Mouse (Mus musculus) hindbrain, embryonic 16.5 days (tissue): ENCODE measurements around the gene Ydjc. TPM values are rescaled to one million over a fixed set of nuclear protein-coding genes. Genes with fewer than 3 reads are reported as not detected.

ENCODE experiments used
- ATAC-seq: fragments of 200-750 bp; cut with Nextera tagmentation; 2 replicates; pipeline ENCODE4 v1.8.0; 2017; ENCODE audit warnings: moderate TSS enrichment, moderate library complexity
- H3K27ac ChIP-seq: fragments of 300-500 bp; sonication (generic); 2 replicates; pipeline ENCODE4 v1.5.1; 2014; ENCODE audit warnings: low read depth, mild to moderate bottlenecking, control low read depth, low read length, moderate library complexity
- H3K27me3 ChIP-seq: fragments of 300-500 bp; sonication (generic); replicated peaks from 2 replicates; pipeline ENCODE4 v1.6.1; 2014; ENCODE audit warnings: low read length; ENCODE audit not compliant: control insufficient read depth, insufficient read depth
- H3K36me3 ChIP-seq: fragments of 300-500 bp; sonication (generic); 2 replicates; pipeline ENCODE4 v1.6.1; 2014; ENCODE audit warnings: mild to moderate bottlenecking, low read length, moderate library complexity, mixed read lengths; ENCODE audit not compliant: control insufficient read depth, insufficient read depth
- H3K4me1 ChIP-seq: fragments of 300-500 bp; sonication (generic); 2 replicates; pipeline ENCODE4 v1.6.1; 2014; ENCODE audit warnings: low read depth, low read length; ENCODE audit not compliant: control insufficient read depth, insufficient read depth
- H3K4me2 ChIP-seq: fragments of 300-500 bp; sonication (generic); 2 replicates; pipeline ENCODE4 v1.6.1; 2014; ENCODE audit warnings: mild to moderate bottlenecking, low read length, control low read depth, moderate library complexity
- H3K4me3 ChIP-seq: fragments of 300-500 bp; sonication (generic); 2 replicates; pipeline ENCODE4 v1.5.1; 2014; ENCODE audit warnings: mild to moderate bottlenecking, low read length, control low read depth, moderate library complexity
- H3K9ac ChIP-seq: fragments of 300-500 bp; sonication (generic); 2 replicates; pipeline ENCODE4 v1.6.1; 2014; ENCODE audit warnings: low read depth, mild to moderate bottlenecking, control low read depth, low read length, moderate library complexity
- H3K9me3 ChIP-seq: fragments of 300-500 bp; sonication (generic); 2 replicates; pipeline ENCODE4 v1.6.1; 2014; ENCODE audit warnings: mild to moderate bottlenecking, low read length, moderate library complexity; ENCODE audit not compliant: control insufficient read depth
- WGBS: fragments of 180-500 bp; shearing (Covaris S2); extraction: QIAGEN DNeasy Blood & Tissue Kit; methylation state at CpG from one replicate; pipeline ENCODE4 v1.1.7; 2014; 5-methylcytosine and 5-hydroxymethylcytosine counted together
- polyA plus RNA-seq: library from polyadenylated mRNA; unstranded; fragments of >200 nt; fragmentation: Nextera tagmentation; extraction: Ambion mirVana; gene quantifications from 2 replicates; pipeline ENCODE4 v1.2.1, GENCODE M21; 2015

Ydjc gene
- polyA plus RNA-seq, 1 experiment from 2014 or later: 56.7 TPM

- Histone ChIP-seq H3K4me3 (peak within 1 kb of the TSS; percentile 46), H3K27ac (no peak within 1 kb of the TSS), H3K4me2 (peak within 1 kb of the TSS; percentile 76), H3K4me1 (peaks cover 17% of the 10 kb centered on the region), H3K9ac (peak within 1 kb of the TSS; percentile 52), H3K9me3 (no peaks in the 10 kb centered on the region), H3K27me3 (no peaks in the 10 kb centered on the region), H3K36me3 (no peaks in the 10 kb centered on the region)
- ATAC-seq: peak; percentile 91
- 0% methylated on average over 25 of the region's 25 CpGs for WGBS
These were observed 19.4 kb upstream of the Ydjc start, which contains the start of gene 2610318N02Rik for GRCm38 (mm10) chr16:17124871-17125520. Gene 2610318N02Rik (minus strand): TSS chr16:17125167.

DNA sequence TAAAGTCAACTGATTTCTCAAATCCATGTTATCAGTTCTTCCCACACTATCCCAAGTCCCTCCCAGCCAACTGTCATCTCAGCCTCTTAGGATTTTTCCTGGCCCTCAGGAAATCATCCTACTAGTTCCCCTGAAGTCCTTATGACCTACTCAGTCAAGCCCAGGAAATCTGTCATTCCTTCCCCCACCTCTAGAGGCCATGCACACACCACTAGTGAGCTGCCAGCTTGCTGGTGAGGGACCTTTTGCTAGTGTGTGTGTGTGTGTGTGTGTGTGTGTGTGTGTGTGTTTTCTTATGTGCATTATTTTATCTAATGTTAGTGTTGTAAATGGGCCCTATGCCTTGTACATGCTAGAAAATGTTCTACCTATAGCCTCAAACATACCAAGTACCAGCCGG lies 17.1 kb upstream of the Ydjc start:
- peaks cover 24% of the 10 kb centered on the region for H3K4me1 ChIP-seq
- H3K4me2 ChIP-seq: no peak overlapping the region
- ATAC-seq: no peak
- no peak overlapping the region for H3K9ac ChIP-seq
- H3K36me3 ChIP-seq: no peaks in the 10 kb centered on the region
- H3K27ac ChIP-seq: no peak overlapping the region
- WGBS: 100% methylated on average over 1 of the region's 1 CpGs
- no peak overlapping the region for H3K4me3 ChIP-seq
- no peaks in the 10 kb centered on the region for H3K9me3 ChIP-seq
- H3K27me3 ChIP-seq: no peaks in the 10 kb centered on the region

- H3K4me2 ChIP-seq: peak overlapping the region; percentile 99
- H3K27me3 ChIP-seq: no peaks in the 10 kb centered on the region
- peak overlapping the region; percentile 93 for H3K4me3 ChIP-seq
- H3K27ac ChIP-seq: peak overlapping the region; percentile 77; the same call in 1 of the 2 replicates
- ATAC-seq: peak; percentile 11
- no peaks in the 10 kb centered on the region for H3K9me3 ChIP-seq
- peak overlapping the region; percentile 82 for H3K9ac ChIP-seq
- H3K4me1 ChIP-seq: peaks cover 12% of the 10 kb centered on the region
- no peaks in the 10 kb centered on the region for H3K36me3 ChIP-seq
- WGBS: 4% methylated on average over 43 of the region's 43 CpGs
These were observed 13.0 kb upstream of the Ydjc start for GRCm38 (mm10) chr16:17131191-17132088.

- H3K27ac ChIP-seq: peak within 1 kb of the TSS; percentile 77
- H3K4me3 ChIP-seq: peak within 1 kb of the TSS; percentile 93
- peak; percentile 99 for ATAC-seq
- H3K4me1 ChIP-seq: peaks cover 12% of the 10 kb centered on the region
- H3K9ac ChIP-seq: peak within 1 kb of the TSS; percentile 82
- WGBS: under 1% methylated on average over 45 of the region's 47 CpGs
- no peaks in the 10 kb centered on the region for H3K9me3 ChIP-seq
- H3K4me2 ChIP-seq: peak within 1 kb of the TSS; percentile 99
- no peaks in the 10 kb centered on the region for H3K36me3 ChIP-seq
- H3K27me3 ChIP-seq: no peaks in the 10 kb centered on the region
These were observed 12.1 kb upstream of the Ydjc start, which contains the start of gene Sdf2l1 for GRCm38 (mm10) chr16:17132089-17132905. Gene Sdf2l1 (minus strand): TSS chr16:17132383.

- peaks cover 12% of the 10 kb centered on the region for H3K4me1 ChIP-seq
- ATAC-seq: no peak
- no peak overlapping the region for H3K27ac ChIP-seq
- H3K4me2 ChIP-seq: peak overlapping the region; percentile 99
- H3K9me3 ChIP-seq: no peaks in the 10 kb centered on the region
- 24% methylated on average over 7 of the region's 7 CpGs for WGBS
- no peaks in the 10 kb centered on the region for H3K36me3 ChIP-seq
- H3K9ac ChIP-seq: peak overlapping the region; percentile 41
- H3K4me3 ChIP-seq: peak overlapping the region; percentile 93
- H3K27me3 ChIP-seq: no peaks in the 10 kb centered on the region
These were observed 11.6 kb upstream of the Ydjc start for GRCm38 (mm10) chr16:17132906-17133200.

- Histone ChIP-seq H3K36me3 (no peaks in the 10 kb centered on the region), H3K9ac (no peak overlapping the region), H3K4me3 (no peak overlapping the region), H3K4me1 (peaks cover 4% of the 10 kb centered on the region), H3K27me3 (no peaks in the 10 kb centered on the region), H3K4me2 (no peak overlapping the region), H3K27ac (no peak overlapping the region), H3K9me3 (no peaks in the 10 kb centered on the region)
- WGBS: 89% methylated on average over 15 of the region's 15 CpGs
- no peak for ATAC-seq
These were observed 7.1 kb upstream of the Ydjc start for GRCm38 (mm10) chr16:17137355-17137754.

DNA sequence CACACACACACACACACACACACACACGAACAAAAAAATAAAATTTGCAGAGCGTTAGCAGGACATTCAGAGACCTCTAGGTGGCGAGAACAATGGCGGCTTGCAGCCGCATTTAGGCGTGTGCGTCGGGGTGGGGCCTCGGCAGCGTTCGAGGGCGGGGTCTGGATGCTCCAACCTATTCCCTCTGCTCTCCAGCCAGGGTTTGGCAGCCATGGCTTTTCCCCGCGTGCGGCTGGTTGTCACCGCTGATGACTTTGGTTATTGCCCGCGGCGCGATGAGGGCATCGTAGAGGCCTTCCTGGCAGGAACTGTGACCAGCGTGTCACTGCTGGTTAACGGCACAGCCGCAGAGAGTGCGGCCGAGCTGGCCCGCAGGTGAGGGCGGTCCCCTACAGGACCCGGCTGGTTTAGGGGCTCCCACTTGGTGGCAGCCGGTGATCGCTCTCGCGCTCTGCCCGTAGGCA lies 2.4 kb downstream of the Ydjc start, which contains the start of gene Ccdc116:
Gene Ccdc116, minus strand, starts transcription at position 458 of the 464 bp plus-strand sequence.
- Histone ChIP-seq H3K9me3 (no peaks in the 10 kb centered on the region), H3K27me3 (no peaks in the 10 kb centered on the region), H3K4me1 (peaks cover 10% of the 10 kb centered on the region), H3K36me3 (no peaks in the 10 kb centered on the region), H3K4me2 (peak within 1 kb of the TSS; percentile 60), H3K27ac (peak within 1 kb of the TSS; percentile 81), H3K4me3 (peak within 1 kb of the TSS; percentile 73), H3K9ac (peak within 1 kb of the TSS; percentile 76)
- under 1% methylated on average over 34 of the region's 34 CpGs for WGBS
- peak; percentile 85 for ATAC-seq

GRCm38 (mm10) chr16:17147391-17147929 lies 3.0 kb downstream of the Ydjc start:
- ATAC-seq: peak; percentile 60
- WGBS: under 1% methylated on average over 38 of the region's 41 CpGs
- H3K4me3 ChIP-seq: peak overlapping the region; percentile 73
- H3K36me3 ChIP-seq: 0 out of 2 replicates have a peak, but pooled peaks cover 4% of the 10 kb centered on the region
- no peaks in the 10 kb centered on the region for H3K27me3 ChIP-seq
- peaks cover 10% of the 10 kb centered on the region for H3K4me1 ChIP-seq
- no peaks in the 10 kb centered on the region for H3K9me3 ChIP-seq
- peak overlapping the region; percentile 76 for H3K9ac ChIP-seq
- peak overlapping the region; percentile 60 for H3K4me2 ChIP-seq
- peak overlapping the region; percentile 81 for H3K27ac ChIP-seq
